Mouse (Mus musculus) urinary bladder, postnatal 14 days (tissue): ENCODE measurements around the gene Cd79a.
A peak's percentile ranks its signal among the peaks of the same experiment; 100 is the strongest.

Experiments
- DNase-seq: peaks from one replicate; pipeline ENCODE4 v3.0.0; 2021; ENCODE audit warnings: low spot score

Gene Cd79a

DNA sequence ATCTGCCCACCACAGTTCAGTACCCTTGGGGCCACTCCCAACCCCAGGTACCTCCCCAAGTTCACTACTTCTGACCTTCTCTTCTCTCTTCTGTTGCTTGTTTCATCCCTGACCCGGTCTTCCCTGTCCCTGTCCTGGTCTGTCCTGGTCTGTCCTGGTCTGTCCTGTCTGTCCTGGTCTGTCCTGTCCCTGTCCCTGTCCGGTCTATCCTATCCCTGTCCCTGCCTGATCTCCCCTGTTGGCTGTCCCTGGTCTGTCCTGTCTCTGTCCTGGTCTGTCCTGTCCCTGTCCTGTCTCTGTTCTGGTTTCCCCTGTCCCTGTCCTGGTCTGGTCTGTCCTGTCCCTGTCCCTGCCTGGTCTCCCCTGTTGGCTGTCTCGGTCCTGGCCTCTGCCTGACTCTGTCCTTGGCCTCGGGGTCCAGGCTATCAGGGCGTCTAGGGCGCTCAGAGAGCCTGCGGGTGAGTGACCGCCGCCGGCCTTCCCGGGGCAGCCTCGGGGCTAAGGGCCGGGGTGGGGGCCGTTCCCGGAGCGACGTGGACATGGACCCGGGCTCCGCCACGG, 21.7 kb downstream of the Cd79a start:
- DNase-seq = no peak

DNA sequence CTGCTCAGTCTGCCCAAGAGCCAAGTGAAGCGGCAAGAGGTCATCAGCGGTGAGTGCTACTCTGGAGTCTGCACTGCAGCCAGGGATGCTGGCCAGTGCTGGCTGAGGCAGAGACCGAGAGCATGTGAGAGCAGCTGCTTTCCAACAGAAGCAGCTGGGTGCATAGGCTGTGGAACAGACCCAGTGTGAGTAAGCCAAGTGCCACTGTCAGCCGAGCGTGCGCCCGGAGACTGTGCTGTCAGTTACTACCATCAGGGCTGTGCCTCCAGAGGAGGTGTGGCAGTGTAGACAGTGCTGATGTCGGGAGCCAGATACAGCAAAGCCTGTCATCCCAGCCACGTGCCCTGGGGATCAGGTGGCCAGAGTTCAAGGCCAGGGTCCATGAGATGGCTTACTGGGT, 22.5 kb downstream of the Cd79a start:
- DNase-seq = no peak

DNA sequence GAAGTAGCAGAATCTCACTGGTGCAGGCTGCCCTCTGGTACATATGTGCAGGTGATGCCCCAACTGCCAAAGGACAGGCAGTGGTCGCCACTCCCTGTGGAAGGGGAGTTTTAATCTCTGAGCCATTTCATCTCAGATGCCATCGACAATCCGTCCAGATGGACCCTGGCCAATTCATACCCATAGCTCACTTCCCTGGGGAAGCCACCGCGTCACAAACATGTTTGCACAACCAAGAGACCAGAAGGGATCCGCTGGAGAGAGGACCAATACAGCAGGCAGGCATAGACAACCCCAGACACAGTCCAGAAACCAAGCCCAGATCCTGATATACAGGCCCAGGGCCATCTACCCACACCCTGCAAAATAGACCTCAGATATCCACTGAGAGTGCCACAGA, 33.3 kb downstream of the Cd79a start:
- no peak for DNase-seq

DNA sequence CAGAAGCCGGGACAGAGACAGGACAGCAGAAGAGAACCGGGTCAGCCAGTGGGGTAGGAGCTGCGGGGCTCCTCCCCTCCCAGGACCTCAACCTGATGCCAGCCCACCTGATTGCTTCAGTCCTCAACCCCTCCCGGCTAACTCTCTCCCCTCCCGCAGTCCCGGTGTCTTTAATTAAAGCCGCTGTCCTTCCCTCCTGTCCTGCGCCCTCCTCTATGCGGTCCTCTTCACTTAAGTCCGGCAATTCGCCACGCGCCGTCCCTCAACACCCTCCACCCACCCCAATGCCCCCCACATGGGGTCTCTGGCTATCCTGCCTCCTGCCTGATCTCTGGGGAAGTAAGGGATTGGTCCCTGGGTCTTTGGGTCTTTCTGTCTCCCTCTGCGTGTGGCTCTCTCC, 34.5 kb downstream of the Cd79a start:
- no peak for DNase-seq

DNA sequence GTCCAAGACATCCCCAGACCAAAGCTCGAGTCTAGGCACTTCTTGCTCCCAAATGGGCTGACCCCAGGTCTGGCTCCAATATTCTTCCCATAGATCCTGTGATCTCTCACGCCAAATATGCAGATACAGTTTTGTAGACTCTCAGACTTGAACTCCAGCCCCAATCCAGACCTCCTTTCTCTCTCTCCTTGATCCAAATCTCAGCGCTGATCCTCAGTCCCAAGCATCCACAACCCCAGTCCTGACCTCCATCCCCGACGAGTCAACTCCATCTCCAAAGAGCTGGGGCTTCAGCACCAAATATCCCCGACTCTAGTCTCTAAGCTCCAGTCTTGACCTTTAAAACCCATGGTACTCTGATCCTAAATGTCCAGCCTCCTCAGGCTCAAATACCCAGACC, 46.5 kb downstream of the Cd79a start:
- no peak for DNase-seq

DNA sequence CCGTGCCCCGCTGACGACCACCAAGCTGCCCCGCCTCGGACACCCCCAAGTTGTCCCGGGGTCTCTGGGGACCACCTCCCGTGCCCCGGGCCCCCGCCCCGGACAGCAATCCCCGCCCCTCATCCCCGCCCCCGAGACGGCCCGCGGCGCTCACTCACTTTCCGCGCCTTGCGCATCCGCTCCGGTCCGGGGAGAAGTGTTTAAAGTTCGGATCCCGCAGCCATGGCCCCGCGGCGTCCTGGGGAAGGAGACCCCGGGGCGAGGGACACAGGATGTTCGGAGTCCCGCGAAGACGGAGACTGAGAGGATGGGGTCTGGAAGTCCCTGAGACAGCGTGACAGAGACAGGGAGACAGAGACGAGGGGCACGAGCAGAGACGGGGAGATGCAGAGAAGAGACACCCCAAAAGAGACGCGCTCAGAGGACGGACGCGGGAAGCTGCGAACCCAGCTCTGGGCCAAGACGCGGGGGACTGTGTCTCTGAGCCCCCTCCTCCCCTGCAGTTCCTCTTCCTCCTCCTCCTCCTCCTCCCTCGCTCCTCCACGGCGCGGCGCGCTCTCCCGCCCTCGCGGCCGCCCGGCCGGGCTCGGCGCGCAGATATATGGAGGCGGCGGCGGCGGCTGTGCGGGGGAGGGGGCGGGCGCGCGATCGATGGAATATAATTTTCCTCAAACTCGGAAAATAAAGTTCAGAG, 47.2 kb downstream of the Cd79a start, which contains the start of gene Gm4881:
Gene Gm4881, minus strand, starts transcription at position 238 of the 694 bp plus-strand sequence.
- no peak for DNase-seq

DNA sequence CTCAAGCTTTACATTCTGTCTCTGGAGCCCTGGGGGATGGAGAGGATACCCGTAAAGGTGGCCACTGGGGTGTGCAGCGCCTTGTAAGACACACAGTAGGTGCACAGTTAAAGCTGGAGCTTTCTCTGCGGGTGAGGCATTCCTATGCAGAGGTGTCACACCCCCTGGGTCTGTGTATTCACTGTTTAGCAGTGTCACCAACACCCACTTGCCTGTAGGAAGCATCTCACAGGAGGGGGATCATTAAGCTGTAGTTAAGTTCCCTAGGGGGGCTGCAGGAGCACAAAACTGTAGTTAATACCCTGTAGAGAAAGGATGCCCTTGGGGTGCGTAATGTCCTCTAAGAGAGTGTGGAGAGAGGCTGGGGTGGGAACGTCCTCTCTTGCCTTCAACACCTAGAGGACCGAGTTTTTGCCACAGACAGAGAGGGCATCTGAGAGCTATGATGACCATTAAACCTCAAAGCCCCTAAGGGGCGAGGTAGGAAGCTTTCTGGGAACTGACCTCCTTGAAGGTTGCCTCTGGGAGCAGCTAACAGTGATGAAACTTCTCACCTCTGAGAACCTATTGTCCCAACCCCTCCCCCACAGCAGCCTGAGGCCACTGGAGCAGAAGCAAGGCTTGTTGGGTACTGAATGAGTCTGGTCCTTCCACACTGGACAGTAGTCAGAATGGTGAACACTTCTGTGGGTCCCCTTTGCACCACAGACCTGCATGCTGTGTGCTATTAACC, 50.3 kb downstream of the Cd79a start:
- no peak for DNase-seq

DNA sequence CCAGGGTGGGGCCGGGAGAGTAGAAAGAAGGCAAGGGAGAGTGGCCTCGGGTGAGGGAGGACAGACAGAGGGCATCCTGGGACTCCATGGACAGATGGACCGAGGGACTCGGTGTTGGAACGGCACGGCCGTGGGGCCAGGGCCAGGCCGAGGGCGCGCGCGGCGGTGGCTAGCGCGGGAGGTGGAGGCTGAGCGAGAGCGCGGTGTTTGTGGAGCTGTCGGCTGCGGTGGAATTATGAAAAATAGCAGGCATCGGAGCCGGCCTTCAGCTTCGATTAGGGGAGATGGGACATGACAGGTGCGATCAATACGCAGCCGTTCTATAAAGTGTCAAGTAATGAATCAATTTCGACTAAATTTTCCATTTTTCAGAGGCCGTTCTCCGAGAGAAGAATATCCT, 51.6 kb downstream of the Cd79a start:
- no peak for DNase-seq

DNA sequence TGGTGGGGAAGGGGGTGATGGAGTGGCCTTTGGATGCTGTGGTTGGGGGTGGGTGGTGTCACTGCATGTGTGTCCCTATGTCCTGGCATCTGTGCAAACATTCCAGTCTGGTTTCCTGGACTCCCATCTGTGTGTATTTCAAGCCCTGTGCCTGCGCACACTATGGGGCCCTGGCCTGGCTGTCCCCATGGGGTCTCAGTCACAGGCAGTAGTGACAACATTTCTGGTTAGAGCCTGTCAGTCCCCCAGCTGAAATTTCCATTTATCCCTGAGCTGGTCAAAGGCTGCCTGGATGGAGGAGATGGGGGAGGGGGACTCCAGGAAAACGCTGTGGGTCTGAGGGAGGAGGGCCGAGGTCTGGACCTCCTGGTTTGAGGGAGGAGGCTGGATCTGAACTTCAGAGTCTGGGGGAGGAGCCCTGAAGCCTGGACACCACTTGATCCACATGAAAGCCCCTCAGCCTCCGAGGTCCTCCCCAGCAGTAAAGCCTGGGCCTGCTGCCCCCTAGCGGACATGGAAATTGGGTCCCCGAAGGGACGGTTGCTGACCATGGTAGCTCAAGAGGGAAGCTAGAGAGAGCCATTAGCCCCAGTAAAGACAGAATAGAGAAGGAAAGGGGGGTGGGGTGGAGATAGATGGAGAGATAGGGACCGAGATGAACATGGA, 52.9 kb downstream of the Cd79a start:
- peak; percentile 66 for DNase-seq
